Mouse (Mus musculus) liver, adult 2 months (tissue): ENCODE measurements around the gene Olfr959. TPM values are rescaled to one million over a fixed set of nuclear protein-coding genes. Genes with fewer than 3 reads are reported as not detected.

Experiments used
- DNase-seq: peaks from one replicate; pipeline ENCODE4 v3.0.0-alpha.2; 2011; ENCODE audit warnings: low read depth, low spot score; ENCODE audit errors: extremely low read depth
- H3K27ac ChIP-seq: fragments of 200-500 bp; replicated peaks from 2 replicates; pipeline ENCODE4 v1.5.1; 2012; ENCODE audit warnings: low read depth, mild to moderate bottlenecking, control low read depth, inconsistent platforms, low read length; ENCODE audit not compliant: insufficient read depth
- H3K27me3 ChIP-seq: fragments of 200-500 bp; 2 replicates; pipeline ENCODE4 v1.6.1; 2012; ENCODE audit warnings: mild to moderate bottlenecking, moderate library complexity, low read length, inconsistent platforms; ENCODE audit not compliant: control insufficient read depth, insufficient read depth
- H3K36me3 ChIP-seq: fragments of 200-500 bp; 2 replicates; pipeline ENCODE4 v1.6.1; 2012; ENCODE audit warnings: low read length, inconsistent platforms; ENCODE audit not compliant: control insufficient read depth, insufficient read depth
- H3K4me1 ChIP-seq: fragments of 200-500 bp; 2 replicates; pipeline ENCODE4 v1.6.1; 2011; ENCODE audit warnings: low read length; ENCODE audit not compliant: control insufficient read depth, insufficient read depth
- H3K4me3 ChIP-seq: fragments of 200-500 bp; 2 replicates; pipeline ENCODE4 v1.5.1; 2011; ENCODE audit warnings: low read depth, mild to moderate bottlenecking, control low read depth, low read length, moderate library complexity; ENCODE audit not compliant: insufficient read depth
- H3K79me2 ChIP-seq: fragments of 200-500 bp; 2 replicates; pipeline ENCODE4 v1.6.1; 2012; ENCODE audit warnings: inconsistent platforms, mild to moderate bottlenecking, low read length, moderate library complexity; ENCODE audit not compliant: control insufficient read depth, insufficient read depth
- H3K9ac ChIP-seq: fragments of 200-500 bp; 2 replicates; pipeline ENCODE4 v1.6.1; 2012; ENCODE audit warnings: low read depth, mild to moderate bottlenecking, control low read depth, inconsistent platforms, low read length
- CTCF ChIP-seq: fragments of 200-500 bp; IDR thresholded peaks from 2 replicates; pipeline ENCODE4 v1.5.1; 2011; ENCODE audit warnings: low read depth, low read length, control low read depth
- POLR2A ChIP-seq: fragments of 200-500 bp; IDR thresholded peaks from 2 replicates; pipeline ENCODE4 v1.6.1; 2011; ENCODE audit warnings: low read length, control low read depth; ENCODE audit not compliant: insufficient read depth; ENCODE audit errors: extremely low read depth
- WGBS: fragments of 180-500 bp; shearing (Covaris S2); methylation state at CpG from one replicate; pipeline ENCODE4 v1.1.7; 2018; 5-methylcytosine and 5-hydroxymethylcytosine counted together
- polyA plus RNA-seq: library from polyadenylated mRNA; depleted of rRNA; stranded (reverse); fragments of >200 nt; gene quantifications from 2 replicates; pipeline ENCODE4 v1.2.3, GENCODE M21; 2012; rRNA removed
- total RNA-seq: library from RNA; depleted of rRNA; stranded (reverse); fragments of >200 nt; gene quantifications from 2 replicates; pipeline ENCODE4 v1.2.3, GENCODE M21; 2014; rRNA removed

Olfr959 gene
- total RNA-seq = not detected in 2 replicates
- not detected in 2 replicates for polyA plus RNA-seq

GRCm38 (mm10) chr9:39575469-39575868 lies at the start of gene Olfr959:
Gene Olfr959 (minus strand): TSS chr9:39575569.
- Histone ChIP-seq H3K27ac (no peak within 1 kb of the TSS), H3K27me3 (no peaks in the 10 kb centered on the region), H3K4me3 (no peak within 1 kb of the TSS), H3K9ac (no peak within 1 kb of the TSS), H3K79me2 (no peaks in the 10 kb centered on the region), H3K36me3 (no peaks in the 10 kb centered on the region), H3K4me1 (no peaks in the 10 kb centered on the region)
- 74% methylated on average over 3 of the region's 3 CpGs for WGBS
- no peak for DNase-seq
- TF ChIP-seq POLR2A (no peak), CTCF (no peak)

- 76% methylated on average over 2 of the region's 2 CpGs for WGBS
- no peaks in the 10 kb centered on the region for H3K4me1 ChIP-seq
- H3K9ac ChIP-seq = no peak overlapping the region
- no peaks in the 10 kb centered on the region; the same call in 1 of the 2 replicates for H3K27me3 ChIP-seq
- no peak for DNase-seq
- no peaks in the 10 kb centered on the region for H3K79me2 ChIP-seq
- H3K4me3 ChIP-seq = no peak overlapping the region
- H3K27ac ChIP-seq = no peak overlapping the region
- TF ChIP-seq CTCF (no peak), POLR2A (no peak)
- no peaks in the 10 kb centered on the region for H3K36me3 ChIP-seq
Measured at GRCm38 (mm10) chr9:39624711-39625110, 49.3 kb upstream of the Olfr959 start.

GRCm38 (mm10) chr9:39623783-39624182 lies 48.4 kb upstream of the Olfr959 start:
- Histone ChIP-seq H3K9ac (no peak overlapping the region), H3K36me3 (no peaks in the 10 kb centered on the region), H3K79me2 (no peaks in the 10 kb centered on the region), H3K4me1 (no peaks in the 10 kb centered on the region), H3K4me3 (no peak overlapping the region), H3K27ac (no peak overlapping the region), H3K27me3 (no peaks in the 10 kb centered on the region; the same call in 1 of the 2 replicates)
- DNase-seq = no peak
- WGBS = 79% methylated on average over 3 of the region's 3 CpGs
- no peak for TF ChIP-seq POLR2A
- TF ChIP-seq CTCF = no peak

- no peak for TF ChIP-seq CTCF
- TF ChIP-seq POLR2A = no peak
- Histone ChIP-seq H3K27ac (no peak within 1 kb of the TSS), H3K79me2 (no peaks in the 10 kb centered on the region), H3K9ac (no peak within 1 kb of the TSS), H3K36me3 (no peaks in the 10 kb centered on the region), H3K4me1 (no peaks in the 10 kb centered on the region), H3K27me3 (no peaks in the 10 kb centered on the region; the same call in 1 of the 2 replicates), H3K4me3 (no peak within 1 kb of the TSS)
- no peak for DNase-seq
- 68% methylated on average over 1 of the region's 1 CpGs for WGBS
Measured at GRCm38 (mm10) chr9:39621073-39621472, 45.7 kb upstream of the Olfr959 start, which contains the start of gene Olfr960. Gene Olfr960 (plus strand): TSS chr9:39621373.

- no peak for TF ChIP-seq CTCF
- no peak for TF ChIP-seq POLR2A
- H3K4me3 ChIP-seq = no peak overlapping the region
- WGBS = 50% methylated on average over 1 of the region's 1 CpGs
- H3K36me3 ChIP-seq = no peaks in the 10 kb centered on the region
- no peaks in the 10 kb centered on the region for H3K27me3 ChIP-seq
- DNase-seq = no peak
- H3K9ac ChIP-seq = no peak overlapping the region
- no peaks in the 10 kb centered on the region for H3K79me2 ChIP-seq
- H3K27ac ChIP-seq = no peak overlapping the region
- H3K4me1 ChIP-seq = no peaks in the 10 kb centered on the region
Measured at GRCm38 (mm10) chr9:39611953-39612352, 36.6 kb upstream of the Olfr959 start.

GRCm38 (mm10) chr9:39610355-39610754 lies 35.0 kb upstream of the Olfr959 start, which contains the start of gene Olfr148:
Gene Olfr148 (plus strand): TSS chr9:39610655.
- no peak for DNase-seq
- 66% methylated on average over 3 of the region's 3 CpGs for WGBS
- Histone ChIP-seq H3K27me3 (no peaks in the 10 kb centered on the region), H3K36me3 (no peaks in the 10 kb centered on the region), H3K9ac (no peak within 1 kb of the TSS), H3K4me3 (no peak within 1 kb of the TSS), H3K79me2 (no peaks in the 10 kb centered on the region), H3K27ac (no peak within 1 kb of the TSS), H3K4me1 (no peaks in the 10 kb centered on the region)
- TF ChIP-seq CTCF = no peak
- TF ChIP-seq POLR2A = no peak
